Mouse (Mus musculus) erythroblast, adult 5-6 weeks (primary cell): ENCODE data around the gene Cd59a. TPM values are rescaled to one million over a fixed set of nuclear protein-coding genes. Genes with fewer than 3 reads are reported as not detected.
"Not testable (repeated sequence)": the region's sequence is repeated elsewhere in the genome, so short reads cannot be mapped to it uniquely, and the experiment has no call there.

ENCODE experiments used
- ATAC-seq: replicated peaks from 2 replicates; pipeline ENCODE4 v1.8.0; 2016; ENCODE audit warnings: moderate number of reproducible peaks, mild to moderate bottlenecking, moderate TSS enrichment, inconsistent platforms; ENCODE audit not compliant: poor library complexity, low FRiP score, severe bottlenecking
- total RNA-seq, 2 experiments: library from RNA; stranded (forward) in 1 of 2; stranded (reverse) in 1 of 2; fragments of 150-400 nt in 1 of 2; fragments of 200-764, 138-1000 nt in 1 of 2; gene quantifications; 2 replicates each; pipeline versions ENCODE4 v1.2.3 to v1.2.4; 2015 to 2017; ENCODE audit warnings: low replicate concordance in 2 of 2

Gene Cd59a
- total RNA-seq (2015; ENCODE audit: low replicate concordance) = 103 and 127 TPM in 2 replicates
- 72.6 and 76.9 TPM in 2 replicates for total RNA-seq (2017; ENCODE audit: low replicate concordance)

- peak; percentile 88 for ATAC-seq
These were observed at the start of gene Cd59a for GRCm38 (mm10) chr2:104095741-104096213. Gene Cd59a, plus strand, starts transcription at chr2:104095801.

- ATAC-seq = no peak
These were observed 37.2 kb upstream of the Cd59a start for GRCm38 (mm10) chr2:104058381-104058780.

DNA sequence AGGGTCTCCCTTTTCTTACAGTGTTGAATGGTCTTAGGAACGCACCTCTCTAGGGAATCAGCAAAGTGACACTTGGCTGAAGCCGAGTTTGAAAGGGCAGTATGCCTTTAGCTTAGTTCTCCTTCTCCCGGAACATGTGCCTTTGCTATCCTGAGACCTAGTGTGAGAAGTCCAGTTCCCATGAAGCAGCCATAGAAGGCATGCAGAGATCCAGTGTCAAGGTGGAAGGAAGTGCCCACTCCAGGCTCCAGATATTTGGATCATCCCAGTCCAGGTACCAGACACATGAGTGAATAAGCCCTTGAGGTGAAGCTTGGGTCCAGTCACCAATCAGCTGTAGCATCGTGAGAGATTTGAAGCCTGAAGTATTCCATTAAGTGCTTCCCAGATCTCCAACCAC lies 36.6 kb upstream of the Cd59a start:
- ATAC-seq = peak; percentile 54; the same call in 1 of the 2 replicates

GRCm38 (mm10) chr2:104059786-104060185 lies 35.8 kb upstream of the Cd59a start:
- no peak for ATAC-seq

GRCm38 (mm10) chr2:104060996-104061395 lies 34.6 kb upstream of the Cd59a start:
- ATAC-seq = no peak

GRCm38 (mm10) chr2:104062665-104063064 lies 32.9 kb upstream of the Cd59a start:
- ATAC-seq = no peak

DNA sequence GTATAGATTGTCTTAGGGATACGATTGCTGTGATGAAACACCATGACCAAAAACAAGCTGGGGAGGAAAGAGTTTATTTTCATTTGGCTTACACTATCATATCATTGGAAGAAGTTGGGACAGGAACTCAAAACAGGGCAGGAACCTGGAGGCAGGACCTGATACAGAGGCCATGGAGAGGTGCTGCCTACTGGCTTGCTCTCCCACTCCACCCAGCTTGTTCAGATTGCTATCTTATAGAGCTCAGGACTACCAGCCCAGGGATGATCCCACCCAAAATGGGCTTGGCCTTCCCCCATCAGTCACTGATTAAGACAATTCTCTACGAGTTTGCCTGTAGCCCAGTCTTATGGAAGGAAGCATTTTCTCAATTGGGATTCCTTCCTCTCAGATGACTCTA lies 31.4 kb upstream of the Cd59a start:
- ATAC-seq = no peak

- ATAC-seq = not testable (repeated sequence)
These were observed 30.1 kb upstream of the Cd59a start, which contains the start of gene Gm10912 for GRCm38 (mm10) chr2:104065526-104065925. Gene Gm10912, plus strand, starts transcription at chr2:104065826.

GRCm38 (mm10) chr2:104068450-104068849 lies 27.2 kb upstream of the Cd59a start, which contains the start of gene Gm10799:
Gene Gm10799, minus strand, starts transcription at chr2:104068550.
- not testable (repeated sequence) for ATAC-seq

- ATAC-seq = peak; percentile 98
These were observed 25.9 kb upstream of the Cd59a start, which contains the start of gene Cd59b for GRCm38 (mm10) chr2:104069704-104070185. Gene Cd59b, plus strand, starts transcription at chr2:104069849.

- ATAC-seq = peak; percentile 91
These were observed 17.3 kb upstream of the Cd59a start for GRCm38 (mm10) chr2:104078285-104078684.

GRCm38 (mm10) chr2:104081436-104082050 lies 14.1 kb upstream of the Cd59a start:
- not testable (repeated sequence) for ATAC-seq

- no peak for ATAC-seq
These were observed 13.1 kb upstream of the Cd59a start for GRCm38 (mm10) chr2:104082474-104082873.

- ATAC-seq = 0 out of 2 replicates have a peak, but pooled peaks have one; percentile 6
These were observed 11.6 kb upstream of the Cd59a start for GRCm38 (mm10) chr2:104084027-104084426.

GRCm38 (mm10) chr2:104087562-104087961 lies 8.0 kb upstream of the Cd59a start:
- ATAC-seq = peak; percentile 54; the same call in 1 of the 2 replicates

- ATAC-seq = no peak
These were observed 2.3 kb upstream of the Cd59a start for GRCm38 (mm10) chr2:104093305-104093704.

DNA sequence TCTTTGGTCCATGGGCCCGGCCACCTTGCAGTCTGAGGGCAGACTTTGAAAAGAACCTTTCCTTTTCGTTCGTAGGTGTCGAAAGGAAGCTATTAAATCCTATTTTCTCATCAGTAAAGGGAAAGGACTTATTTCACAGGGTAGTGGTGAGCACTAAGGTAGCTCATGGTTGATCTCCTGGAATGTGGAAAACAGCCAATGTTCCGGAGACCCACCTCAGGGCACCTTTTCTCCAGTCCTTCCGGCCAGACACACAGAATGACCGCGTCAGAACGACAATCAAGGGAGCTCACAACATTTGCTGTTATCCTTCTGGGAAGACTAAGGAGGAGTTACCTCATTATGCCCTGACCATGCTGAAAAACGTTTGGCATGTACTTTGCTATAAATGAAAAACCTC lies 655 bp downstream of the Cd59a start:
- no peak for ATAC-seq

DNA sequence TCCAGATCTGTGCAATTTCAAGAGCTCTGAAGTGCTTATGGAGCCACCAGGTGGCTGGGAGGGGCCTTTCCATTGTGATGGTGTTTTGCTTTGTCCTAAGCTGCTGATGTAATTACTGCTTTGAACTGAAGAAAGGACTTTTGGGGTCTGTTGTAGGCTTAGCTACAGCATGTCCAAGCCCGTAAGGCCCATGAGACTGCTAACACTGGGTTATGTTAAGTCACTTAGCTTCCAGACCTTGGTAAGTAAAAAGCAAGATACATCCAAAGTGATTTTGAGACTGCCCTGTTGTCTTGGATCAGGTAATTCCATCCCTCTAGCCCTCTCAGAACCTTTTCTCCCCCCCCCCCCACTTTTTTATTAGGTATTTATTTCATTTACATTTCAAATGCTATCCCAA lies 1.2 kb downstream of the Cd59a start:
- not testable (repeated sequence) for ATAC-seq

DNA sequence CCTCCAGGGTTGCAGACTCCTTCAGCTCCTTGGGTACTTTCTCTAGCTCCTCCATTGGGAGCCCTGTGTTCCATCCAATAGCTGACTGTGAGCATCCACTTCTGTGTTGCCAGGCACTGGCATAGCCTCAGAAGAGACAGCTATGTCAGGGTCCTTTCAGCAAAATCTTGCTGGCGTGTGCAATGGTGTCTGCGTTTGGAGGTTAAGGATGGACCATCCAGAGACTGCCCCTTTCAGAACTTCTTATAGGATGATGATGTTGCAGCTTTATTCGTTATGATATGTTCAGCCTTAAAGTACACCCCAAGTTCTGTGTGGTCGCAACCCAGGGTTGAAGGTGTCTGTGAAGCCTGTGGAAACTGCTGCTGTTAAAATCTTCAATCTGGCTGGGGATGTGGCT lies 1.8 kb downstream of the Cd59a start:
- ATAC-seq = not testable (repeated sequence)

DNA sequence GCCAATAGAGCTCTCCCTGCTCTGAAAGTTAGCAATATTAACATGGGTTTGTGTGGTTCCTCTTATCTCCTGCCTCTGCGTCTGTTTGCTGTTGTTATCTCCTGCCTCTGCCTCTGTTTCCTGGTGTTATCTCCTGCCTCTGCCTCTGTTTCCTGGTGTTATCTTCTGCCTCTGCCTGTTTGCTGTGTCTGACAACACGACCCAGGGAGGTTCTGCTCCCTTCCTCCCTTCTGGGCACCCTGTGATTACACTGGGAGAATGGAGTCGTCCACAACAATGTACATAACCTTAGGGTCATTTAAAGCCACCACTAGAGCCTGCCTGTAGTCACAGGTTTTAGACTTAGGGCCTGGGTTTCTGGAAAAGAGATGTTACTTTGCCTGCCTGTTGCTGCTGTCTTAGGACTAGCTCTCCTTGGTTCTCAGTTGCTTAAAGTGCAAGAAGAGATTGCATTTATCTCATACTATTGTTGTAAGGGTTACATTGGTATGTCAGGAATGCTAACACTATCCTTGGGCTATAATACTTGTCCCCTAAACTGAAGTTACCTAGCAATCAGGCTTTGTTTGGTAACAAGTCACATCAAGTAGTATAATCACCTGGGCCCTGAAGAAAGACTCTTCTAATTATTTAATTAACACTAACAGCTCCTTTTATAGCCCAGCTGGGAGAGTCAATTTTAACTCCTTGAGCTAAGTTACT lies 3.1 kb downstream of the Cd59a start:
- peak; percentile 64 for ATAC-seq

DNA sequence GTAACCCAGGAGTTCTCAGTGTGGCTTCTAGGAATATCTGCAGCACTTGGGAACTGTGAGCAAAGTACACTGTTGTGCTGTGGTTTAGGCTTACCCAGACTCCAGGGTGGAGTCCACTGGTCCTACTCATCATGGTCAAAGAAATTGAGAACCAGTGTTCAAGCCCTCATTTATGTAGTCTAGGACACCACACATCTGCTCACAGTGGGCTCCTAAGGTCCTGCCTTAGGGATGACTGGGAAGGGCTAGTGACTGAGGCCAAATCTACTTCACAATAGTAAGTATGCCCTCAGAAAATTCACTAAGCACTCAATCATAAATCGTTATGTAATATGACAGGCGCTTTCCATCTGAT lies 3.6 kb downstream of the Cd59a start:
- ATAC-seq = no peak
